Mouse (Mus musculus): Measurements from ENCODE around the gene Prrt1. TPM values are rescaled to one million over a fixed set of nuclear protein-coding genes. Genes with fewer than 3 reads are reported as not detected.

Prrt1 gene
- total RNA-seq, 2 experiments from 2014 or later, result 1.9 to 3.1 TPM

- no peak for DNase-seq
- intact Hi-C loops (cut with DNase I), result loop anchor here (10.0 kb wide), 1 partner anchor 89 kb away; no protein-coding TSS in a partner anchor
These were observed 3.1 kb upstream of the Prrt1 start for GRCm38 (mm10) chr17:34626062-34626772.

- intact Hi-C loops (cut with DNase I), result loop anchor here (10.0 kb wide), 1 partner anchor 88 kb away; no protein-coding TSS in a partner anchor
These were observed 2.6 kb upstream of the Prrt1 start for GRCm38 (mm10) chr17:34626773-34627092.

GRCm38 (mm10) chr17:34627093-34627942 lies 2.0 kb upstream of the Prrt1 start:
- intact Hi-C loops (cut with DNase I), result loop anchor here (10.0 kb wide), 1 partner anchor 87 kb away; no protein-coding TSS in a partner anchor

More at GRCm38 (mm10) chr17:34626773-34627092, 2.6 kb upstream of the Prrt1 start:
- DNase-seq, result peak; percentile 39 to 51

GRCm38 (mm10) chr17:34627943-34628643 lies 1.2 kb upstream of the Prrt1 start, which contains the start of gene Ppt2:
Ppt2 (minus strand) TSS chr17:34628510.
- DNase-seq, result peak; percentile 64 to 67
- intact Hi-C loops (cut with DNase I), result loop anchor here (2.0 to 10.0 kb wide), 2 partner anchors 15 to 87 kb away; no protein-coding TSS in a partner anchor

More at GRCm38 (mm10) chr17:34627093-34627942, 2.0 kb upstream of the Prrt1 start:
- DNase-seq, result peak; percentile 85 to 92

- intact Hi-C loops (cut with DNase I), result loop anchor here (2.0 to 10.0 kb wide), 2 partner anchors 14 to 86 kb away; no protein-coding TSS in a partner anchor
- DNase-seq, result no peak
These were observed 727 bp upstream of the Prrt1 start for GRCm38 (mm10) chr17:34628644-34628967.

- no peak for DNase-seq
- intact Hi-C loops (cut with DNase I), result loop anchor here (2.0 to 10.0 kb wide), 2 partner anchors 13 to 85 kb away; no protein-coding TSS in a partner anchor
These were observed 667 bp downstream of the Prrt1 start for GRCm38 (mm10) chr17:34629796-34630603.

- intact Hi-C loops (cut with DNase I), result no loop called here
- no peak for DNase-seq
These were observed 1.5 kb downstream of the Prrt1 start for GRCm38 (mm10) chr17:34630761-34631301.

GRCm38 (mm10) chr17:34631647-34632046 lies 2.3 kb downstream of the Prrt1 start:
- no peak for DNase-seq
- intact Hi-C loops (cut with DNase I), result no loop called here

GRCm38 (mm10) chr17:34632261-34632691 lies 2.9 kb downstream of the Prrt1 start:
- peak; percentile 69 to 78 for DNase-seq
- intact Hi-C loops (cut with DNase I), result no loop called here

GRCm38 (mm10) chr17:34635671-34636070 lies 6.3 kb downstream of the Prrt1 start:
- intact Hi-C loops (cut with DNase I), result no loop called here
- DNase-seq, result no peak

GRCm38 (mm10) chr17:34637459-34637858 lies 8.1 kb downstream of the Prrt1 start:
- intact Hi-C loops (cut with DNase I), result no loop called here
- no peak for DNase-seq

GRCm38 (mm10) chr17:34639461-34640255 lies 10.3 kb downstream of the Prrt1 start:
- intact Hi-C loops (cut with DNase I), result no loop called here
- DNase-seq, result no peak

GRCm38 (mm10) chr17:34640778-34641601 lies 11.7 kb downstream of the Prrt1 start:
- DNase-seq, result peak; percentile 61 to 62
- intact Hi-C loops (cut with DNase I), result no loop called here

- intact Hi-C loops (cut with DNase I), result loop anchor here (2.0 kb wide), 1 partner anchor 13 kb away; the partner anchor contains the start of genes Ppt2 and Prrt1
- DNase-seq, result no peak
These were observed 12.6 kb downstream of the Prrt1 start for GRCm38 (mm10) chr17:34641945-34642344.

GRCm38 (mm10) chr17:34643379-34643778 lies 14.0 kb downstream of the Prrt1 start:
- no peak for DNase-seq
- intact Hi-C loops (cut with DNase I), result loop anchor here (2.0 kb wide), 1 partner anchor 15 kb away; the partner anchor contains the start of genes Ppt2 and Prrt1

- DNase-seq, result no peak
- intact Hi-C loops (cut with DNase I), result loop anchor here (2.0 kb wide), 1 partner anchor 15 kb away; the partner anchor contains the start of genes Ppt2 and Prrt1
These were observed 14.6 kb downstream of the Prrt1 start for GRCm38 (mm10) chr17:34643944-34644343.

- peak; percentile 92 to 97 for DNase-seq
- intact Hi-C loops (cut with DNase I), result no loop called here
These were observed 15.3 kb downstream of the Prrt1 start, which contains the start of gene Fkbpl for GRCm38 (mm10) chr17:34644608-34645007. Fkbpl (plus strand) TSS chr17:34644764.
